Mouse (Mus musculus) lung, postnatal 0 days (tissue): ENCODE measurements around the gene Sdccag8.

ENCODE experiments used
- CTCF ChIP-seq: IDR thresholded peaks from 2 replicates; pipeline ENCODE4 v1.5.1; 2016; ENCODE audit warnings: antibody characterized with exemption, mild to moderate bottlenecking
- EP300 ChIP-seq: IDR thresholded peaks from 2 replicates; pipeline ENCODE4 v1.6.1; 2016; ENCODE audit warnings: antibody characterized with exemption, mild to moderate bottlenecking, control low read depth

DNA sequence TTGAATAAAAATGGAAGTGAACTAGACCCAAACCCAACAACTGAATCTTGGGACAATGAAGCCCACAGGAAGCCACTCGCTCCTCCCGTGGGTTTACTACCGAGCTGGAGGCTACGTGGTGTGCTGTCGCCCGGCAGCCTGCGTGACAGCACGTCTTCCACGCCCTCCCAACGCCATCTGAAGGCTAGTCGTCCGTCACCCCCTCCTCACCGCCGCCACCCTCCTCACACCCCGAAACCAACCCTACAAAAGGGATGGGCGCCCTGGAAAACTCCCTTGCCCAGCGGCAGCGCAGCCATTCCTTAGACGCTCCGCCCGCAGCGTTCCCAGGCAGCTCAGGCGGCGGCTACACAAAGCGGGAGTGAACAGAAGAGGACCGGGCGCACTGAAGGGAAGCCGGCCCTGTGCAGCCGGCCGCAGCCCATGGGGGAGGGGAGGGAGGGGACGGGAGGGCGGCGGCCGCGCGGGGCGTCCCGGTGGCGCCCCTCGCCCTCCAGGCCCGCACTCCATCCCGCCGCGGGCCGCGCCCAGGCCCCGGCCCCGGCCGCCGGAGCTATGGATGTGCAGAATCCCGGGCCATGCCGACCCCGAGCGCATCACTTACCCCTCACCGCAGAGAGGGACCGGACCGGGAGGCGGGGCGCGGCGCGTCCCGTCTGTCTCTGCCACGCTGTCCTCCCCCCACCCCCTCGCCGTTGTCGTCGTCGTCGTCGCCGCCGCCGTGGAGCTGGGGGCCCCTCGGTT lies 996 bp upstream of the Sdccag8 start:
- TF ChIP-seq EP300 = no peak
- TF ChIP-seq CTCF = no peak
